9 mouse cellular contexts compared by ENCODE assay signal in the genomic region with DNA sequence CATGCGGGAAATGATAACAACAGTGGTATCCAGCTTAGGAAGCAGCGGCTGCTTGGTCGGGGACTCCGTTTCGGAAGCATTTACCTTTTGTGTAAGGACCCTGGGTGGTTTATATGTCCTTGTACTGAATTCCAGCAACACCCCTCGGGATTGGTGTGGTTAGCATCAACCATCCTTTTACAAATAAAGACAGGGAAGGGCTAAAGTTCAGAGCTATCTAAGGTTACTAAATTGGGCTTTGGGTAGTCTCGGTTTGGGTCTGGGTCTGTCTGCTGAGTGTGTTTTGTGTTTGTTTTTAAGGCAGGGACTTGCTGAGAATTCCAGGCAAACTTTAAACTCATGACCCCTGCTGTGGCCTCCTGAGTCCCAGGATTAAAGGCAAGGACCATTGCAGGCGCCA. TPM values are rescaled to one million over a fixed set of nuclear protein-coding genes. Genes with fewer than 3 reads are reported as not detected.
A peak's percentile ranks its signal among the peaks of the same experiment; 100 is the strongest.
DNase-seq lines count a peak whose midpoint lies in the region; ATAC-seq and TF ChIP-seq lines count a peak whose summit lies in the region.
"Had no signal": no experiment of that assay in that cellular context is flagged by ENCODE, and none has a peak within 500 bp of the region (broad histone marks: within the 10 kb centered on the region; RNA-seq: fewer than 3 reads in every experiment).

No protein-coding gene starts in this region.

- H3K9me3 ChIP-seq in forebrain, embryonic 12.5 days: no peaks in the 10 kb centered on the region
- no peaks in the 10 kb centered on the region for H3K9me3 ChIP-seq in forebrain, embryonic 16.5 days (ENCODE audit: control insufficient read depth, low read length)
- no peaks in the 10 kb centered on the region for H3K9me3 ChIP-seq in midbrain, embryonic 10.5 days (replicated peaks)
- no peaks in the 10 kb centered on the region for H3K9me3 ChIP-seq in midbrain, postnatal 0 days (ENCODE audit: low read length)
- H3K9me3 ChIP-seq in limb, embryonic 15.5 days: no peaks in the 10 kb centered on the region
- H3K9me3 ChIP-seq in stomach, postnatal 0 days (ENCODE audit: control insufficient read depth, low read length): no peaks in the 10 kb centered on the region
- H3K9me3 ChIP-seq: megakaryocyte, embryonic 14.5 days had no signal

- no peak for TF ChIP-seq EP300 in stomach, postnatal 0 days (optimal IDR thresholded peaks at IDR 0.05)

- DNase-seq in midbrain, embryonic 10.5 days (ENCODE audit: low spot score): no peak
- DNase-seq in midbrain, postnatal 0 days (ENCODE audit: low spot score): no peak
- no peak for DNase-seq in stomach, postnatal 0 days (ENCODE audit: low spot score)
- no peak for DNase-seq in Muller cell, postnatal 12 days (ENCODE audit: inconsistent ontology term)
- no peak for DNase-seq in urinary bladder, adult 18-20 months (ENCODE audit: low spot score in 2 of 2)

- no peak overlapping the region for H3K9ac ChIP-seq in forebrain, embryonic 12.5 days
- no peak overlapping the region for H3K9ac ChIP-seq in forebrain, embryonic 16.5 days (replicated peaks; ENCODE audit: low read depth, low read length)
- H3K9ac ChIP-seq in midbrain, postnatal 0 days (replicated peaks; ENCODE audit: low read length, poor library complexity, severe bottlenecking): no peak overlapping the region
- H3K9ac ChIP-seq in limb, embryonic 15.5 days: no peak overlapping the region
- peak overlapping the region; percentile 38; the same call in 1 of the 2 replicates for H3K9ac ChIP-seq in stomach, postnatal 0 days (ENCODE audit: low read length)

- H3K36me3 ChIP-seq in forebrain, embryonic 12.5 days (replicated peaks): no peaks in the 10 kb centered on the region
- no peaks in the 10 kb centered on the region for H3K36me3 ChIP-seq in forebrain, embryonic 16.5 days (ENCODE audit: control insufficient read depth, insufficient read depth)
- no peaks in the 10 kb centered on the region for H3K36me3 ChIP-seq in midbrain, embryonic 10.5 days
- no peaks in the 10 kb centered on the region for H3K36me3 ChIP-seq in midbrain, postnatal 0 days (ENCODE audit: insufficient read depth, low read length)
- H3K36me3 ChIP-seq in limb, embryonic 15.5 days: no peaks in the 10 kb centered on the region
- no peaks in the 10 kb centered on the region for H3K36me3 ChIP-seq in stomach, postnatal 0 days (ENCODE audit: control insufficient read depth, insufficient read depth, low read length)

- H3K27me3 ChIP-seq in forebrain, embryonic 12.5 days: no peaks in the 10 kb centered on the region; the same call in 1 of the 2 replicates
- H3K27me3 ChIP-seq in forebrain, embryonic 16.5 days (replicated peaks; ENCODE audit: control insufficient read depth, insufficient read depth, low read length): no peaks in the 10 kb centered on the region
- H3K27me3 ChIP-seq in midbrain, embryonic 10.5 days (ENCODE audit: low read depth, poor library complexity, severe bottlenecking): peaks cover 14% of the 10 kb centered on the region
- no peaks in the 10 kb centered on the region for H3K27me3 ChIP-seq in midbrain, postnatal 0 days (ENCODE audit: insufficient read depth, low read length)
- no peaks in the 10 kb centered on the region for H3K27me3 ChIP-seq in limb, embryonic 15.5 days
- H3K27me3 ChIP-seq in stomach, postnatal 0 days (ENCODE audit: control insufficient read depth, insufficient read depth, low read length): no peaks in the 10 kb centered on the region

- TF ChIP-seq CTCF in midbrain, postnatal 0 days (IDR thresholded peaks at IDR 0.05): no peak
- TF ChIP-seq CTCF in stomach, postnatal 0 days (IDR thresholded peaks at IDR 0.05; ENCODE audit: low read depth): no peak

- peak overlapping the region; percentile 77 for H3K27ac ChIP-seq in forebrain, embryonic 12.5 days
- no peak overlapping the region for H3K27ac ChIP-seq in forebrain, embryonic 16.5 days (ENCODE audit: low read length)
- H3K27ac ChIP-seq in midbrain, embryonic 10.5 days (replicated peaks): peak overlapping the region; percentile 77
- no peak overlapping the region for H3K27ac ChIP-seq in midbrain, postnatal 0 days (ENCODE audit: low read depth, low read length)
- H3K27ac ChIP-seq in limb, embryonic 15.5 days: peak overlapping the region; percentile 92
- peak overlapping the region; percentile 96 for H3K27ac ChIP-seq in stomach, postnatal 0 days (replicated peaks)

- no peak overlapping the region for H3K4me3 ChIP-seq in forebrain, embryonic 12.5 days (replicated peaks)
- no peak overlapping the region for H3K4me3 ChIP-seq in forebrain, embryonic 16.5 days (replicated peaks; ENCODE audit: low read length)
- 0 out of 2 replicates have a peak overlapping the region, but pooled peaks have one; percentile 30 for H3K4me3 ChIP-seq in midbrain, embryonic 10.5 days
- H3K4me3 ChIP-seq in midbrain, postnatal 0 days (ENCODE audit: low read depth, low read length): no peak overlapping the region
- H3K4me3 ChIP-seq in limb, embryonic 15.5 days: peak overlapping the region; percentile 19
- peak overlapping the region; percentile 22; the same call in 1 of the 2 replicates for H3K4me3 ChIP-seq in stomach, postnatal 0 days (ENCODE audit: low read depth, low read length)
- H3K4me3 ChIP-seq: megakaryocyte, embryonic 14.5 days had no signal

- peak overlapping the region; percentile 39; the same call in 1 of the 2 replicates for H3K4me2 ChIP-seq in forebrain, embryonic 12.5 days
- H3K4me2 ChIP-seq in forebrain, embryonic 16.5 days (ENCODE audit: low read length): no peak overlapping the region
- H3K4me2 ChIP-seq in midbrain, postnatal 0 days (ENCODE audit: low read depth, low read length, poor library complexity, severe bottlenecking): no peak overlapping the region
- peak overlapping the region; percentile 38 for H3K4me2 ChIP-seq in limb, embryonic 15.5 days
- H3K4me2 ChIP-seq in stomach, postnatal 0 days (replicated peaks; ENCODE audit: low read depth): peak overlapping the region; percentile 44

- H3K4me1 ChIP-seq in forebrain, embryonic 12.5 days: peaks cover 23% of the 10 kb centered on the region
- peaks cover 22% of the 10 kb centered on the region for H3K4me1 ChIP-seq in forebrain, embryonic 16.5 days (replicated peaks; ENCODE audit: control insufficient read depth, insufficient read depth, low read length)
- peaks cover 29% of the 10 kb centered on the region for H3K4me1 ChIP-seq in midbrain, embryonic 10.5 days
- peaks cover 16% of the 10 kb centered on the region; the same call in 1 of the 2 replicates for H3K4me1 ChIP-seq in midbrain, postnatal 0 days (ENCODE audit: insufficient read depth, low read length)
- H3K4me1 ChIP-seq in limb, embryonic 15.5 days: peaks cover 34% of the 10 kb centered on the region
- 0 out of 2 replicates have a peak, but pooled peaks cover 5% of the 10 kb centered on the region for H3K4me1 ChIP-seq in stomach, postnatal 0 days (replicated peaks; ENCODE audit: control insufficient read depth, insufficient read depth)

- WGBS in forebrain, embryonic 12.5 days: 25% methylated on average over 8 of the region's 8 CpGs
- 22% methylated on average over 8 of the region's 8 CpGs for WGBS in forebrain, embryonic 16.5 days
- 19% methylated on average over 8 of the region's 8 CpGs for WGBS in midbrain, embryonic 10.5 days
- 36% methylated on average over 8 of the region's 8 CpGs for WGBS in midbrain, postnatal 0 days
- WGBS in limb, embryonic 15.5 days: 32% methylated on average over 8 of the region's 8 CpGs
- WGBS in stomach, postnatal 0 days: 24% methylated on average over 8 of the region's 8 CpGs

- no peak for ATAC-seq in forebrain, embryonic 12.5 days (ENCODE audit: low FRiP score)
- ATAC-seq in forebrain, embryonic 16.5 days: no peak
- ATAC-seq in midbrain, postnatal 0 days (ENCODE audit: low FRiP score): no peak
- no peak for ATAC-seq in limb, embryonic 15.5 days (ENCODE audit: insufficient number of reproducible peaks, low FRiP score, low TSS enrichment, low read depth)
- ATAC-seq in stomach, postnatal 0 days (ENCODE audit: low FRiP score, low TSS enrichment): no peak

RNA-seq across cellular contexts. Expression of a gene that starts 15.2 kb away (rescaled TPM):
- 375 and 407 TPM in 2 replicates for polyA plus RNA-seq in forebrain, embryonic 12.5 days (2016; fragmentation: Nextera tagmentation; extraction: Ambion mirVana)
- 278 and 316 TPM in 2 replicates for polyA plus RNA-seq in forebrain, embryonic 16.5 days (2015; fragmentation: Nextera tagmentation; extraction: Ambion mirVana)
- polyA plus RNA-seq in midbrain, embryonic 10.5 days (2016; fragmentation: Nextera tagmentation; extraction: Ambion mirVana): 307 and 309 TPM in 2 replicates
- total RNA-seq in midbrain, postnatal 0 days (2014; rRNA removed): 94.0 and 117 TPM in 2 replicates
- 202 and 245 TPM in 2 replicates for polyA plus RNA-seq in midbrain, postnatal 0 days (2015; fragmentation: Nextera tagmentation; extraction: Ambion mirVana)
- 339 and 355 TPM in 2 replicates for polyA plus RNA-seq in limb, embryonic 15.5 days (2015; fragmentation: Nextera tagmentation; extraction: Ambion mirVana)
- 270 and 275 TPM in 2 replicates for polyA plus RNA-seq in stomach, postnatal 0 days (2015; fragmentation: Nextera tagmentation; extraction: Ambion mirVana)

RNA-seq across cellular contexts. Expression of a gene that starts 53.8 kb away (rescaled TPM):
- polyA plus RNA-seq in forebrain, embryonic 12.5 days (2016; fragmentation: Nextera tagmentation; extraction: Ambion mirVana): 229 and 231 TPM in 2 replicates
- 160 and 179 TPM in 2 replicates for polyA plus RNA-seq in forebrain, embryonic 16.5 days (2015; fragmentation: Nextera tagmentation; extraction: Ambion mirVana)
- polyA plus RNA-seq in midbrain, embryonic 10.5 days (2016; fragmentation: Nextera tagmentation; extraction: Ambion mirVana): 152 and 162 TPM in 2 replicates
- 80.8 and 101 TPM in 2 replicates for total RNA-seq in midbrain, postnatal 0 days (2014; rRNA removed)
- 78.0 and 87.2 TPM in 2 replicates for polyA plus RNA-seq in midbrain, postnatal 0 days (2015; fragmentation: Nextera tagmentation; extraction: Ambion mirVana)
- polyA plus RNA-seq in limb, embryonic 15.5 days (2015; fragmentation: Nextera tagmentation; extraction: Ambion mirVana): 79.2 and 95.9 TPM in 2 replicates
- 37.7 and 38.6 TPM in 2 replicates for polyA plus RNA-seq in stomach, postnatal 0 days (2015; fragmentation: Nextera tagmentation; extraction: Ambion mirVana)

Comparison
In these comparisons a context has a peak if more than half of its experiments do, and no peak if none do; other contexts are left out.
1. H3K27ac ChIP-seq: peak in forebrain, embryonic 12.5 days (single experiment), midbrain, embryonic 10.5 days (single experiment), limb, embryonic 15.5 days (single experiment) and stomach, postnatal 0 days (single experiment); none in forebrain, embryonic 16.5 days (single experiment) and midbrain, postnatal 0 days (single experiment).
2. H3K4me2 ChIP-seq: peak in forebrain, embryonic 12.5 days (single experiment), limb, embryonic 15.5 days (single experiment) and stomach, postnatal 0 days (single experiment); none in forebrain, embryonic 16.5 days (single experiment) and midbrain, postnatal 0 days (single experiment).
3. H3K4me3 ChIP-seq: peak in midbrain, embryonic 10.5 days (single experiment), limb, embryonic 15.5 days (single experiment) and stomach, postnatal 0 days (single experiment); none in forebrain, embryonic 12.5 days (single experiment), forebrain, embryonic 16.5 days (single experiment) and midbrain, postnatal 0 days (single experiment).